Mouse (Mus musculus) small intestine, adult 2 months (tissue): ENCODE data around the gene Zfp704.

Experiments used
- CTCF ChIP-seq: fragments of 200-500 bp; IDR thresholded peaks from 2 replicates; pipeline ENCODE4 v1.5.1; 2012; ENCODE audit warnings: low read depth, mild to moderate bottlenecking, control low read depth, inconsistent platforms, low read length, moderate library complexity, mixed read lengths; ENCODE audit not compliant: insufficient replicate concordance, insufficient read length; ENCODE audit errors: extremely low read depth
- POLR2A ChIP-seq: fragments of 200-500 bp; IDR thresholded peaks from 2 replicates; pipeline ENCODE4 v1.6.1; 2012; ENCODE audit warnings: low read depth, mild to moderate bottlenecking, control low read depth, inconsistent platforms, low read length, moderate library complexity

GRCm38 (mm10) chr3:9588635-9589034 is 21.2 kb downstream of the Zfp704 start:
- no peak for TF ChIP-seq CTCF
- TF ChIP-seq POLR2A, result no peak
